Mouse (Mus musculus) MEL (cell line): Measurements from ENCODE around the gene Fbxo41. TPM values are rescaled to one million over a fixed set of nuclear protein-coding genes. Genes with fewer than 3 reads are reported as not detected.

Experiments used
- DNase-seq: peaks from one replicate; pipeline ENCODE4 v3.0.0; 2011; ENCODE audit warnings: low read depth, low spot score
- H3K27ac ChIP-seq: 2 replicates; pipeline ENCODE4 v1.5.1; 2012; ENCODE audit warnings: low read depth, mild to moderate bottlenecking, control low read depth, low read length, moderate library complexity; ENCODE audit not compliant: control insufficient read depth
- H3K27me3 ChIP-seq, 2 experiments: fragments of 150-350 bp in 1 of 2; sonication (generic) in 1 of 2; 2 replicates each; pipeline ENCODE4 v1.6.1; 2012; ENCODE audit warnings: low read length in 2 of 2, mild to moderate bottlenecking in 2 of 2, improper control_type of control experiment in 1 of 2, moderate library complexity in 1 of 2; ENCODE audit not compliant: insufficient read depth in 2 of 2, control insufficient read depth in 1 of 2
- H3K36me3 ChIP-seq, 2 experiments: 2 replicates each; pipeline ENCODE4 v1.6.1; 2012 to 2014; ENCODE audit warnings: low read length in 2 of 2, improper control_type of control experiment in 1 of 2, inconsistent platforms in 1 of 2, mild to moderate bottlenecking in 1 of 2; ENCODE audit not compliant: insufficient read depth in 2 of 2, control insufficient read depth in 1 of 2
- H3K4me1 ChIP-seq, 2 experiments: fragments of 150-350 bp in 1 of 2; sonication (generic) in 1 of 2; 2 replicates each; pipeline ENCODE4 v1.6.1; 2012; ENCODE audit warnings: low read length in 2 of 2, improper control_type of control experiment in 1 of 2, mild to moderate bottlenecking in 1 of 2; ENCODE audit not compliant: insufficient read depth in 2 of 2, control insufficient read depth in 1 of 2
- H3K4me3 ChIP-seq, 2 experiments: fragments of 150-350 bp in 1 of 2; sonication (generic) in 1 of 2; 2 replicates each; pipeline ENCODE4 v1.5.1; 2012; ENCODE audit warnings: low read depth in 2 of 2, low read length in 2 of 2, mild to moderate bottlenecking in 2 of 2, moderate library complexity in 2 of 2, control low read depth in 1 of 2, improper control_type of control experiment in 1 of 2; ENCODE audit not compliant: control insufficient read depth in 1 of 2, insufficient read depth in 1 of 2
- H3K79me2 ChIP-seq: 2 replicates; pipeline ENCODE4 v1.6.1; 2012; ENCODE audit warnings: mild to moderate bottlenecking, low read length, moderate library complexity; ENCODE audit not compliant: control insufficient read depth, poor library complexity, insufficient read depth
- H3K9ac ChIP-seq: 2 replicates; pipeline ENCODE4 v1.6.1; 2012; ENCODE audit warnings: low read depth, mild to moderate bottlenecking, control low read depth, low read length, moderate library complexity; ENCODE audit not compliant: control insufficient read depth, poor library complexity, severe bottlenecking
- H3K9me3 ChIP-seq: fragments of 150-350 bp; sonication (generic); replicated peaks from 2 replicates; pipeline ENCODE4 v1.6.1; 2012; ENCODE audit warnings: mild to moderate bottlenecking, low read length, improper control_type of control experiment, moderate library complexity; ENCODE audit not compliant: insufficient read depth
- CHD1 ChIP-seq: IDR thresholded peaks from 2 replicates; pipeline ENCODE4 v1.6.1; 2012; ENCODE audit warnings: low read depth, mild to moderate bottlenecking, inconsistent platforms, low read length, improper control_type of control experiment
- CHD2 ChIP-seq: IDR thresholded peaks from 2 replicates; pipeline ENCODE4 v1.6.1; 2011; ENCODE audit warnings: low read length, improper control_type of control experiment
- CTCF ChIP-seq, 3 experiments: IDR thresholded peaks in 2 of 3; conservative IDR thresholded peaks in 1 of 3; 2 replicates each; pipeline ENCODE4 v1.5.1; 2011 to 2012; ENCODE audit warnings: low read length in 3 of 3, low read depth in 2 of 3, mild to moderate bottlenecking in 2 of 3, improper control_type of control experiment in 1 of 3, inconsistent platforms in 1 of 3, mixed read lengths in 1 of 3, moderate library complexity in 1 of 3; ENCODE audit not compliant: control insufficient read depth in 1 of 3, insufficient read depth in 1 of 3, poor library complexity in 1 of 3, severe bottlenecking in 1 of 3
- E2F4 ChIP-seq: IDR thresholded peaks from 2 replicates; pipeline ENCODE4 v1.6.1; 2011; ENCODE audit warnings: low read depth, low read length, improper control_type of control experiment, borderline replicate concordance
- ELF1 ChIP-seq: IDR thresholded peaks from 2 replicates; pipeline ENCODE4 v1.6.1; 2014; ENCODE audit warnings: low read depth, mild to moderate bottlenecking, inconsistent platforms, low read length, improper control_type of control experiment, moderate library complexity
- EP300 ChIP-seq, 2 experiments: IDR thresholded peaks; 2 replicates each; pipeline ENCODE4 v1.6.1; 2011; ENCODE audit warnings: improper control_type of control experiment in 2 of 2, low read length in 2 of 2, low read depth in 1 of 2, mild to moderate bottlenecking in 1 of 2
- ETS1 ChIP-seq: IDR thresholded peaks from 2 replicates; pipeline ENCODE4 v1.6.1; 2012; ENCODE audit warnings: low read depth, mild to moderate bottlenecking, inconsistent platforms, low read length, improper control_type of control experiment, moderate library complexity
- HCFC1 ChIP-seq: IDR thresholded peaks from 2 replicates; pipeline ENCODE4 v1.6.1; 2012; ENCODE audit warnings: low read depth, mild to moderate bottlenecking, inconsistent platforms, low read length, improper control_type of control experiment, moderate library complexity
- JUND ChIP-seq: IDR thresholded peaks from 2 replicates; pipeline ENCODE4 v1.6.1; 2011; ENCODE audit warnings: low read depth, mild to moderate bottlenecking, improper control_type of control experiment, low read length
- KAT2A ChIP-seq: conservative IDR thresholded peaks from 2 replicates; pipeline ENCODE4 v1.6.1; 2012; ENCODE audit warnings: low read depth, low read length, improper control_type of control experiment, inconsistent platforms
- MAFK ChIP-seq: IDR thresholded peaks from 2 replicates; pipeline ENCODE4 v1.6.1; 2011; ENCODE audit warnings: low read depth, mild to moderate bottlenecking, low read length, improper control_type of control experiment, borderline replicate concordance
- MAX ChIP-seq: IDR thresholded peaks from 2 replicates; pipeline ENCODE4 v1.6.1; 2011; ENCODE audit warnings: low read length, improper control_type of control experiment
- MEF2A ChIP-seq: IDR thresholded peaks from 2 replicates; pipeline ENCODE4 v1.6.1; 2014; ENCODE audit warnings: low read depth, mild to moderate bottlenecking, inconsistent platforms, low read length, improper control_type of control experiment; ENCODE audit not compliant: poor library complexity, insufficient replicate concordance, severe bottlenecking; ENCODE audit errors: extremely low read depth
- MXI1 ChIP-seq: IDR thresholded peaks from 2 replicates; pipeline ENCODE4 v1.6.1; 2011; ENCODE audit warnings: mild to moderate bottlenecking, low read depth, low read length, improper control_type of control experiment
- MYB ChIP-seq: IDR thresholded peaks from 2 replicates; pipeline ENCODE4 v1.6.1; 2011; ENCODE audit warnings: mild to moderate bottlenecking, low read depth, low read length, improper control_type of control experiment
- POLR2AphosphoS2 ChIP-seq: IDR thresholded peaks from 2 replicates; pipeline ENCODE4 v1.6.1; 2011; ENCODE audit warnings: low read length, improper control_type of control experiment
- RAD21 ChIP-seq: IDR thresholded peaks from 2 replicates; pipeline ENCODE4 v1.6.1; 2011; ENCODE audit warnings: mild to moderate bottlenecking, low read depth, low read length, improper control_type of control experiment
- SIN3A ChIP-seq: IDR thresholded peaks from 2 replicates; pipeline ENCODE4 v1.6.1; 2012; ENCODE audit warnings: low read length, improper control_type of control experiment, inconsistent platforms
- TCF12 ChIP-seq: IDR thresholded peaks from 2 replicates; pipeline ENCODE4 v1.6.1; 2014; ENCODE audit warnings: low read depth, mild to moderate bottlenecking, inconsistent platforms, low read length, improper control_type of control experiment, moderate library complexity
- UBTF ChIP-seq: IDR thresholded peaks from 2 replicates; pipeline ENCODE4 v1.6.1; 2012; ENCODE audit warnings: low read depth, mild to moderate bottlenecking, inconsistent platforms, low read length, improper control_type of control experiment, moderate library complexity, borderline replicate concordance; ENCODE audit not compliant: insufficient read depth
- USF1 ChIP-seq: IDR thresholded peaks from 2 replicates; pipeline ENCODE4 v1.6.1; 2014; ENCODE audit warnings: low read depth, mild to moderate bottlenecking, inconsistent platforms, low read length, improper control_type of control experiment, moderate library complexity
- USF2 ChIP-seq, 2 experiments: IDR thresholded peaks; 2 replicates each; pipeline ENCODE4 v1.6.1; 2011 to 2012; ENCODE audit warnings: improper control_type of control experiment in 2 of 2, low read length in 2 of 2, borderline replicate concordance in 1 of 2, inconsistent platforms in 1 of 2, low read depth in 1 of 2, mild to moderate bottlenecking in 1 of 2; ENCODE audit not compliant: insufficient read depth in 1 of 2
- ZC3H11A ChIP-seq: IDR thresholded peaks from 2 replicates; pipeline ENCODE4 v1.6.1; 2012; ENCODE audit warnings: low read depth, mild to moderate bottlenecking, inconsistent platforms, low read length, improper control_type of control experiment
- ZKSCAN1 ChIP-seq: IDR thresholded peaks from 2 replicates; pipeline ENCODE4 v1.6.1; 2012; ENCODE audit warnings: low read depth, mild to moderate bottlenecking, inconsistent platforms, low read length, improper control_type of control experiment, moderate library complexity
- ZNF384 ChIP-seq: IDR thresholded peaks from 2 replicates; pipeline ENCODE4 v1.6.1; 2012; ENCODE audit warnings: low read depth, mild to moderate bottlenecking, inconsistent platforms, low read length, improper control_type of control experiment
- polyA plus RNA-seq, 2 experiments: library from polyadenylated mRNA; stranded (reverse) in 1 of 2; unstranded in 1 of 2; fragments of >175 nt in 1 of 2; fragments of >200 nt in 1 of 2; gene quantifications; 2 replicates each; pipeline versions ENCODE4 v1.2.1 to v1.2.4; 2012; ENCODE audit warnings: low replicate concordance in 2 of 2, low read depth in 1 of 2; ENCODE audit not compliant: insufficient read length in 2 of 2, insufficient read depth in 1 of 2, missing spikeins in 1 of 2
- total RNA-seq: library from RNA; depleted of rRNA; stranded (reverse); fragments of 300-350 nt; gene quantifications from 2 replicates; pipeline ENCODE4 v1.2.3, GENCODE M21; 2012

Gene Fbxo41
- total and polyA plus RNA-seq, 3 experiments: 0.01 to 0.04 TPM; not detected in 1

DNA sequence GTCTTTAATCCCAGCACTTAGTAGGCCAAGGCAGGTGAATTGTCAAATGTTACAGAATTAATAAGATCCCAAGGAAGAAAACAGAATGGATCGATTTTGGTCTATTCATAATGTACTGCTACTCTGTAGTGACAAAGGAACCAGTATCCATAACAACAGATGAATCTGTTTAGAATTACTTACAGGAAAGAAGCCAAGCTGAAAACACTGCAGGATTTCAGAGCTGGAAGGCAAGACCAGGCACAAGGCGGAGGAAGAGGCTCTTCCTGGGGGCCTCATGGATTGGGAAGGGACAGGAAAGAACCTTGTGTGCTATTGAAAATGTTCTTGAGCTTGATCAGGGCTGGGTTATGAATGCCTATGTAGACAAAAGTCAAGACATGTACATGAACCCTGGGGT is 17.1 kb downstream of the Fbxo41 start:
- TF ChIP-seq MAX (no peak), JUND (no peak), CTCF (IDR thresholded peaks at IDR 0.05 in 2 of 3, conservative IDR thresholded peaks at IDR 0.05 in 1 of 3; ENCODE audit: control insufficient read depth in 1 of 3, insufficient read depth in 1 of 3, low read depth in 2 of 3, low read length in 3 of 3, poor library complexity in 1 of 3, severe bottlenecking in 1 of 3) (no peak), TCF12 (no peak), RAD21 (no peak), MAFK (no peak), USF2 (IDR thresholded peaks at IDR 0.05; ENCODE audit: borderline replicate concordance in 1 of 2, insufficient read depth in 1 of 2, low read depth in 1 of 2, low read length in 2 of 2) (no peak), SIN3A (no peak), KAT2A (no peak), UBTF (no peak), E2F4 (no peak), EP300 (IDR thresholded peaks at IDR 0.05; ENCODE audit: low read depth in 1 of 2, low read length in 2 of 2) (no peak), ETS1 (no peak), ZNF384 (no peak), ZKSCAN1 (no peak), HCFC1 (no peak)
- Histone ChIP-seq H3K27me3 (no peaks in the 10 kb centered on the region; a peak in 1 of 4 replicates), H3K79me2 (no peaks in the 10 kb centered on the region), H3K4me3 (no peak overlapping the region), H3K27ac (no peak overlapping the region), H3K4me1 (no peaks in the 10 kb centered on the region), H3K9ac (no peak overlapping the region), H3K36me3 (no peaks in the 10 kb centered on the region), H3K9me3 (no peaks in the 10 kb centered on the region)
- no peak for DNase-seq

DNA sequence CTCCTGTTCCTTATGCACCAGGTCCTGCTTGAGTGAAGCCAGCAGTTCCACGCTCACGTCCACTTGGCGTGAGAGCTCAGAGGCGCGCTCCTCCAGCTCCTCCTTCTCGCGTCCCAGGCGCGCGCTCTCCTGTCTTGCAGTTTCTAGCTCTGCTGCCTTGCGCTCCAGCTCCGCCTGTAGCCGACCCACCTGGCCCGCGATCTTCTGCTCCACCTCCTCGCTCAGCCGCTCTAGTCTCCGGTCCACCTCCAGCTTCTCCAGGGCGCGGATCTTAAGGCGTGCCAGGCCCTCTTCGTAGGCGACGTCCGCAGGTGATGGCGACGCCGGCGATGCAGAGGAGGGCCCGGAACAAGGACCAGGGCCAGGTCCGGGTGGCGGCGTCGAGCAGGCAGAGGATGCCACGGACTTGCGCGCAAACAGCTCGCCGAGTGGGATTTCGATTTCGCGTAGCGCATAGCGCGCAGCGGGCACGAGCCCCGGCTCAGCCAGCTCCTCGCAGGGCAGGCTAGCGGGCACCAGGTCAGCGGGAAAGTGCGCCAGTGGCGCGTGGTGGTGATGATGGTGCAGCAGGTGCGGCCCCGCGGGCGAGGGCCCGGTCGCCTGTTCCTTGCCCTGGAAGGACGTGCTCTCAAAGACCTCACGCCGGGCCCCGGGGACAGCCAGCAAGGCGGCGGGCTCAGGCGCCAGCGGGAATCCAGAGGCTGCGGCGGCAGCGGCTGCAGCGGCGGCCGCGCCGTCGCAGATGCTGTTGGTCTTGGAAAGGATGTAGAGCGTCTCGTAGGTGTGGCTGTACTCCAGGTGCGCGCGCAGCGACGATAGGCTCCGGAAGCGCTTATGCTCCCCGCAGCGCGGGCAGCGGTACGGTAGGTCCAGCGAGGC is 18.7 kb downstream of the Fbxo41 start:
- H3K27ac ChIP-seq: no peak overlapping the region
- TF ChIP-seq UBTF (no peak), CTCF (IDR thresholded peaks at IDR 0.05 in 2 of 3, conservative IDR thresholded peaks at IDR 0.05 in 1 of 3; ENCODE audit: control insufficient read depth in 1 of 3, insufficient read depth in 1 of 3, low read depth in 2 of 3, low read length in 3 of 3, poor library complexity in 1 of 3, severe bottlenecking in 1 of 3) (no peak), RAD21 (no peak), POLR2AphosphoS2 (no peak), ZC3H11A (no peak), ZNF384 (no peak), MYB (no peak), CHD1 (no peak), USF1 (no peak), ELF1 (no peak), SIN3A (no peak), MEF2A (no peak), ETS1 (no peak), ZKSCAN1 (no peak), MXI1 (no peak), CHD2 (no peak)
- TF ChIP-seq, all 39 proteins: peak for 0
- Histone ChIP-seq H3K79me2 (no peaks in the 10 kb centered on the region), H3K9ac (no peak overlapping the region), H3K36me3 (no peaks in the 10 kb centered on the region), H3K4me1 (no peaks in the 10 kb centered on the region), H3K4me3 (no peak overlapping the region), H3K27me3 (no peaks in the 10 kb centered on the region), H3K9me3 (no peaks in the 10 kb centered on the region)
- no peak for DNase-seq
